In genomic region chr10:41163108-41163507, GRCm38 (mm10) we compare ENCODE assay signal across 19 mouse cellular contexts.
"Had no signal": no experiment of that assay in that cellular context is flagged by ENCODE, and none has a peak within 500 bp of the region (broad histone marks: within the 10 kb centered on the region; RNA-seq: fewer than 3 reads in every experiment).

No protein-coding gene starts in this region.

- H3K9ac ChIP-seq: limb, embryonic 12.5 days; limb, embryonic 15.5 days; liver, embryonic 13.5 days; lung, embryonic 14.5 days; midbrain, embryonic 12.5 days; midbrain, embryonic 15.5 days; neural tube, embryonic 12.5 days; neural tube, embryonic 15.5 days had no signal

- H3K36me3 ChIP-seq: limb, embryonic 12.5 days; limb, embryonic 15.5 days; liver, embryonic 13.5 days; midbrain, embryonic 12.5 days; midbrain, embryonic 15.5 days; neural tube, embryonic 12.5 days; neural tube, embryonic 15.5 days had no signal

- H3K4me1 ChIP-seq: limb, embryonic 12.5 days; limb, embryonic 15.5 days; midbrain, embryonic 12.5 days; midbrain, embryonic 15.5 days; neural tube, embryonic 12.5 days; neural tube, embryonic 15.5 days had no signal

- DNase-seq: kidney, adult 2 months; kidney, postnatal 25 days; layer of hippocampus, postnatal 36 days; liver, embryonic 13.5 days; lung, embryonic 14.5 days; right cerebral cortex, adult 18-20 months; right cerebral cortex, postnatal 14 days; right cerebral cortex, postnatal 4 days; thymus, postnatal 25 days had no signal

- ATAC-seq: lung, postnatal 0 days; midbrain, embryonic 15.5 days had no signal

- H3K27ac ChIP-seq: kidney, postnatal 0 days; left cerebral cortex, adult 2 months; limb, embryonic 12.5 days; limb, embryonic 15.5 days; liver, embryonic 13.5 days; macrophage; midbrain, embryonic 12.5 days; midbrain, embryonic 15.5 days; neural tube, embryonic 12.5 days; neural tube, embryonic 15.5 days had no signal

- H3K4me3 ChIP-seq: left cerebral cortex, adult 2 months; limb, embryonic 12.5 days; limb, embryonic 15.5 days; liver, embryonic 13.5 days; midbrain, embryonic 12.5 days; midbrain, embryonic 15.5 days; neural tube, embryonic 12.5 days; neural tube, embryonic 15.5 days had no signal

- H3K9me3 ChIP-seq: limb, embryonic 12.5 days; limb, embryonic 15.5 days; liver, embryonic 13.5 days; midbrain, embryonic 12.5 days; midbrain, embryonic 15.5 days; neural tube, embryonic 12.5 days; neural tube, embryonic 15.5 days had no signal

- H3K4me2 ChIP-seq: limb, embryonic 12.5 days; limb, embryonic 15.5 days; liver, embryonic 13.5 days; lung, embryonic 14.5 days; midbrain, embryonic 12.5 days; midbrain, embryonic 15.5 days; neural tube, embryonic 12.5 days; neural tube, embryonic 15.5 days had no signal

- H3K27me3 ChIP-seq: limb, embryonic 12.5 days; limb, embryonic 15.5 days; midbrain, embryonic 12.5 days; midbrain, embryonic 15.5 days; neural tube, embryonic 12.5 days; neural tube, embryonic 15.5 days had no signal
